Mouse (Mus musculus): ENCODE data around the gene Olfr887. TPM values are rescaled to one million over a fixed set of nuclear protein-coding genes. Genes with fewer than 3 reads are reported as not detected.

Olfr887 gene
- not detected in 2 replicates for polyA plus RNA-seq (2012; rRNA removed)

DNA sequence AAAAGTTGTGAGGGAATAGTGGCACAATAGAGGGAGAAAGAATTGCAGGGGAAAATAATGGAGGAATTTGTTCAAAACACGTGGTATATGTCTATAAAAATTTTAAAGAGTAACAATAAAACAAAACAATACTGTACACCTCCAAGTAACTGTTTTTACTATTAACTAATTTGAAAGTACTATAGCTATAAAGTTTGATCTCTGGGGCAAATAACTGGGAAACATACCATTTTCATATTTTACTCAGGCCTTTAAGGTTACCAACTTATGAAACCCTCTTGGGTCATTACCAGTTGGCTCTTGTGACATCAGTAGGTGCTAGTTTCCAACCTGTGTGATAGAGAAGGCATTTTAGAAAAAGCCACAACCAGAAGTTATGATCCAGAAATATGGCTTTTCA, at the start of gene Olfr887:
TSS of gene Olfr887 (plus strand) at position 301 of the 400 bp plus-strand sequence.
- no peak for DNase-seq (ENCODE audit: low spot score)

DNA sequence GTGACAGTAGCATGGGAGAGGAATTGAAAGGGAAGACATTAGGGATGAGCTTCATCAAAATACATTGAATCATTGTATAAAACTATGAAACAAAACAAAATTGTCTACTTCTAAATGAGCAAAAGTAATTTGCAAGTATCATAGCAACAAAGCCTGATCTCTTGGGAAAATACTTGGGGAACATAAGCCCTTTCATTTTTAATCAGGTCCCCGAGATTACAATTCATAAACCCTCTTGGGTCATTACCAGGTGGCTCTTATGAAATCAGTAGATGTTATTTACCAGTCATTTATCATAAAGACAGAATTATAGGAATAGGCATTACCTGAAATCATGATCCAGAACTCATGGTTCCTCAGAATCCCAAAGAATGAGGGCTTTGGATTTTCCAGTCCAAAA, 37.6 kb upstream of the Olfr887 start, which contains the start of gene Olfr884:
TSS of gene Olfr884 (plus strand) at position 301 of the 400 bp plus-strand sequence.
- DNase-seq (ENCODE audit: low spot score): no peak

DNA sequence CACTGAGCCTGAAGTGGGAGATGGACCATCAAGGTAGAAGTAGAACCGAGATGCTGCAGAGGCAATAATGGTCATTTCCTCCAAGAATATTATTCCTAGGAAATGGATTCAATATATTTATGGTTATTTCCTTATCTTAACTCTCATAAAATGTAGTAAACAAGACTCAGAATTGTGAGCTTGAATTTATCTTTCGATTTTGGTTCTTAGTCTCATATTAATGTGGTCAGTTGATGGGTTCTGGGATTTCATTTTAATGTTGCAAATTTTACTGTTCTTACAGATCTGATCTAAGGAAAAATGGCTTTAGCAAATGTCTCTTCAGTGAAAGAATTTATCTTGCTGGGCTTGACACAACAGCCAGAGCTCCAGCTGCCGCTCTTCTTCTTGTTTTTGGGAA, 22.9 kb upstream of the Olfr887 start, which contains the start of gene Olfr885:
TSS of gene Olfr885 (plus strand) at position 301 of the 400 bp plus-strand sequence.
- no peak for DNase-seq (ENCODE audit: low spot score)

DNA sequence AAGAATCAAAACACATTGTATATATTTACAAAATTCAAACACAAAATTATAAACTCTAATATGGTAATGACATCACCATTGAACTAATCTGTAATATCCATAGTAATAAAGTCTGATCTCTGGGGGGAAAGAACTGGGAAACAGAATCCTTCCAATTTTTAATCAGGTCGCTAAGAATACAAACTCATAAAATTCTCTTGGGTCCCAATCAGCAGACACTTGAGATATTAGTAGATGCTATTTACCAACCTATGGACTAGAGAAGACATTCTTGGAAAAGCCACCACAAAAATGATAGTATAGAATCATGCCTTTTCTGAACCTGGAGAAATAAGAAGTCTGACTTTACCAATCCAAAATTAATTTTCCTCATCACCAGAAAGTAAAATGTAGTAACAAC, 24.0 kb downstream of the Olfr887 start, which contains the start of gene Olfr888:
TSS of gene Olfr888 (plus strand) at position 301 of the 400 bp plus-strand sequence.
- no peak for DNase-seq (ENCODE audit: low spot score)

DNA sequence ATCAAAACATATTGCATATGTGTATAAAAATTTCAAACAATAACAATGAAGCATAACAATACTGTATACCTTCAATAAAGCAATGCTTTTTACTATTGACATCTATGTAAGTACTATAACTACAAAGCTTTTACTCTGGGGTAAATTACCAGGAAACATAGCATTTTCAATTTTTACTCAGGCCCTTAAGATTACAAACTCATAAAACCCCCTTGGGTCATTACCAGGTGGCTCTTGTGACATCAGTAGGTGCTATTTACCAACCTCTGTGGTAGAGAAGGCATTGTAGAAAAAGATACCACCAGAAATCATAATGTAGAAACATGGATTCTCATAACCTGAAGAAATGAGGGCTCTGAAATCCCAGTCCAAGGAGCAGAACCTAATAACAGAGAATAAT, 31.0 kb downstream of the Olfr887 start, which contains the start of gene Olfr889:
TSS of gene Olfr889 (plus strand) at position 301 of the 400 bp plus-strand sequence.
- DNase-seq (ENCODE audit: low spot score): no peak

Other genes starting within 250 kb of the Olfr887 start
- not detected in 2 replicates for gene Olfr877, start 229.8 kb upstream of the Olfr887 start, polyA plus RNA-seq (2012; rRNA removed)
- not detected in 2 replicates for gene Olfr145, start 187.3 kb upstream of the Olfr887 start, polyA plus RNA-seq (2012; rRNA removed)
- gene Olfr878, start 166.2 kb upstream of the Olfr887 start, polyA plus RNA-seq (2012; rRNA removed): not detected in 2 replicates
- gene Olfr881, start 92.2 kb upstream of the Olfr887 start, polyA plus RNA-seq (2012; rRNA removed): not detected in 2 replicates
- gene Olfr883, start 58.3 kb upstream of the Olfr887 start, polyA plus RNA-seq (2012; rRNA removed): not detected in 2 replicates
- gene Olfr884, start 37.5 kb upstream of the Olfr887 start, polyA plus RNA-seq (2012; rRNA removed): not detected in 2 replicates
- not detected in 2 replicates for gene Olfr885, start 22.8 kb upstream of the Olfr887 start, polyA plus RNA-seq (2012; rRNA removed)
- gene Olfr888, start 24.1 kb downstream of the Olfr887 start, polyA plus RNA-seq (2012; rRNA removed): not detected in 2 replicates
- gene Olfr889, start 31.1 kb downstream of the Olfr887 start, polyA plus RNA-seq (2012; rRNA removed): not detected in 2 replicates
- not detected in 2 replicates for gene Olfr890, start 58.4 kb downstream of the Olfr887 start, polyA plus RNA-seq (2012; rRNA removed)
- gene Olfr891, start 96.7 kb downstream of the Olfr887 start, polyA plus RNA-seq (2012; rRNA removed): not detected in 2 replicates
- 0.18 and 0.36 TPM in 2 replicates for gene Olfr893, start 124.3 kb downstream of the Olfr887 start, polyA plus RNA-seq (2012; rRNA removed)
- not detected in 2 replicates for gene Olfr894, start 134.0 kb downstream of the Olfr887 start, polyA plus RNA-seq (2012; rRNA removed)
- gene Olfr143, start 168.7 kb downstream of the Olfr887 start, polyA plus RNA-seq (2012; rRNA removed): 0.12 and 0.19 TPM in 2 replicates
- gene Olfr895, start 183.8 kb downstream of the Olfr887 start, polyA plus RNA-seq (2012; rRNA removed): 0.27 and 0.48 TPM in 2 replicates
- gene Olfr896-ps1, start 207.0 kb downstream of the Olfr887 start, polyA plus RNA-seq (2012; rRNA removed): not detected in 2 replicates
- gene Olfr25, start 245.0 kb downstream of the Olfr887 start, polyA plus RNA-seq (2012; rRNA removed): not detected in 2 replicates

Measured in urinary bladder, adult 2 months (tissue).